Mouse (Mus musculus) bone marrow, adult 2 months (tissue): ENCODE results near the gene Strn4.

ENCODE experiments used
- CTCF ChIP-seq: fragments of 200-500 bp; IDR thresholded peaks from 2 replicates; pipeline ENCODE4 v1.5.1; 2011; ENCODE audit warnings: low read length, control low read depth; ENCODE audit not compliant: control insufficient read depth, insufficient read depth
- POLR2A ChIP-seq: fragments of 200-500 bp; IDR thresholded peaks from 2 replicates; pipeline ENCODE4 v1.6.1; 2011; ENCODE audit warnings: low read depth, mild to moderate bottlenecking, control low read depth, low read length, borderline replicate concordance; ENCODE audit not compliant: control insufficient read depth

DNA sequence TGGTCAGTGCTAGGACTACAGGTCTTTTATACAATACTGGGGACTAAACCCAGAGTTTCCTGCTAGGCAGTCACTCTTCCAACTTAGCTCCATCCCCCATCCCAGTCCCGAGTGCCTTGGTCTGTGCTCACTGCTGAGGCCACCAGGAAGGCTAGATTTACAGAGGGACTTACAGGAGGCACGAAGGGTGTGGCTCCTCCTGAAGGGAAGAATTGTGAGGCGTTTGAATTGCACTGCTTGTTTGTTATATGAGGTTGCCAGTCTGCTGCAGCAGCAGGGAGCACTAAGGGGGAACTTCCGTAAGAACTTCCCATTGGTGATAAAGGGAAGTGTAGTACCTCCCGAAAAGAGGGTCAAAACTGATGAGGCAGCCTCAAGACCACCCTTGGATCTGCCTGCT, 64.9 kb downstream of the Strn4 start:
- TF ChIP-seq CTCF = no peak
- no peak for TF ChIP-seq POLR2A
